Comparison of ENCODE assay signal across 8 mouse cellular contexts in the genomic region with DNA sequence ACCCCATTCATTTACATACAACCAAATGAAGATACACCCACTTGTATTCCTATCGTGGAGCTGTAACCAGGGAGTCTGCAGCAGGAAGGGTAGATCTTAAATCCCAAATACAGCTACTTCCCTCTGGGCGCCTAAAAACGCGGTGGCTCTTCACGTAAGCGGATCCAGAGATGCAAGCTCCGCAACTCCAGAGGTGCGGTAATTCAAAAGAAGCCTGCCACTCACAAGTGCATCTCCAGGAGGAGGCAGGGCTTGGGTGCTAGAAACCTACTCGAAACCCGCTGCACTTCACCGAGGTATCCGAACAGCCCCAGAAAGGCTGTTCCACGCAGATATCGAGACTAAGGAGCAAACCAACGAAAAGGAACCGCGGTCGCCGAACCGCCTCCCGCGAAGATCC. TPM values are rescaled to one million over a fixed set of nuclear protein-coding genes. Genes with fewer than 3 reads are reported as not detected.
DNase-seq lines count a peak whose midpoint lies in the region; ATAC-seq lines count a peak whose summit lies in the region.

No protein-coding gene starts in this region.

- H3K4me3 ChIP-seq in kidney, embryonic 16.5 days (ENCODE audit: low read length), result peak overlapping the region; percentile 77

- H3K4me1 ChIP-seq in kidney, embryonic 16.5 days (ENCODE audit: insufficient read depth, low read length), result 0 out of 2 replicates have a peak, but pooled peaks cover 3% of the 10 kb centered on the region

- H3K27me3 ChIP-seq in kidney, embryonic 16.5 days (ENCODE audit: insufficient read depth, low read length), result no peaks in the 10 kb centered on the region

- ATAC-seq in kidney, embryonic 16.5 days (ENCODE audit: low FRiP score, low TSS enrichment), result no peak; the same call in none of the 2 replicates
- ATAC-seq in common myeloid progenitor, adult 5-6 weeks (replicated peaks; ENCODE audit: low read depth, poor library complexity, severe bottlenecking), result peak; percentile 53
- ATAC-seq in inflammation-experienced regulatory T-cells, adult 6 months, result peak; percentile 42
- peak; percentile 28 for ATAC-seq in monocyte, adult 5-6 weeks (replicated peaks; ENCODE audit: insufficient number of reproducible peaks, low FRiP score, low TSS enrichment, poor library complexity, severe bottlenecking)

- peak overlapping the region; percentile 76 for H3K9ac ChIP-seq in kidney, embryonic 16.5 days (replicated peaks; ENCODE audit: low read length)

- H3K36me3 ChIP-seq in kidney, embryonic 16.5 days (ENCODE audit: insufficient read depth, low read length), result no peaks in the 10 kb centered on the region

- DNase-seq in kidney, adult 11 months, result no peak
- no peak for DNase-seq in natural killer cell, adult 2 months (ENCODE audit: low spot score in 2 of 2)
- no peak for DNase-seq in thymus, postnatal 36 days
- DNase-seq in cerebellum, postnatal 25 days, result no peak

- H3K9me3 ChIP-seq in kidney, embryonic 16.5 days (ENCODE audit: low read length), result no peaks in the 10 kb centered on the region

- H3K4me2 ChIP-seq in kidney, embryonic 16.5 days (replicated peaks; ENCODE audit: low read depth, low read length), result peak overlapping the region; percentile 83

- under 1% methylated on average over 22 of the region's 22 CpGs for WGBS in kidney, embryonic 16.5 days

- peak overlapping the region; percentile 65 for H3K27ac ChIP-seq in kidney, embryonic 16.5 days (ENCODE audit: low read length)

RNA-seq across cellular contexts. Expression of a gene that starts 0.3 kb away (rescaled TPM):
- 5.9 and 7.3 TPM in 2 replicates for polyA plus RNA-seq in kidney, embryonic 16.5 days (2015; fragmentation: Nextera tagmentation; extraction: Ambion mirVana)
- 0.63 and 1.7 TPM in 2 replicates for total RNA-seq in common myeloid progenitor, adult 5-6 weeks (2017)
- 1 to 10 TPM; 2.0 to 3.9 (median 2.6) TPM for polyA plus RNA-seq in inflammation-experienced regulatory T-cells, adult 6 months (2017; shearing (Covaris generic))
- total RNA-seq in monocyte, adult 5-6 weeks (2017), result 0.21 to 0.95 TPM (median 0.87 TPM) in 3 replicates

RNA-seq across cellular contexts. Expression of a gene that starts 36.0 kb away (rescaled TPM):
- polyA plus RNA-seq in kidney, embryonic 16.5 days (2015; fragmentation: Nextera tagmentation; extraction: Ambion mirVana), result 91.9 and 104 TPM in 2 replicates
- total RNA-seq in common myeloid progenitor, adult 5-6 weeks (2017), result 82.6 and 101 TPM in 2 replicates
- polyA plus RNA-seq in inflammation-experienced regulatory T-cells, adult 6 months (2017; shearing (Covaris generic)), result 10 to 100 TPM; 79.0 to 84.3 (median 82.6) TPM
- total RNA-seq in monocyte, adult 5-6 weeks (2017), result 72.0 to 160 TPM (median 85.6 TPM) in 3 replicates

RNA-seq across cellular contexts. Expression of a gene that starts 55.3 kb away (rescaled TPM):
- 52.4 and 55.2 TPM in 2 replicates for polyA plus RNA-seq in kidney, embryonic 16.5 days (2015; fragmentation: Nextera tagmentation; extraction: Ambion mirVana)
- total RNA-seq in common myeloid progenitor, adult 5-6 weeks (2017), result 68.0 and 73.7 TPM in 2 replicates
- 10 to 100 TPM; 31.2 to 38.3 (median 33.2) TPM for polyA plus RNA-seq in inflammation-experienced regulatory T-cells, adult 6 months (2017; shearing (Covaris generic))
- 35.7 to 50.1 TPM (median 38.8 TPM) in 3 replicates for total RNA-seq in monocyte, adult 5-6 weeks (2017)

RNA-seq across cellular contexts. Expression of a gene that starts 55.5 kb away (rescaled TPM):
- 0.24 and 0.30 TPM in 2 replicates for polyA plus RNA-seq in kidney, embryonic 16.5 days (2015; fragmentation: Nextera tagmentation; extraction: Ambion mirVana)
- total RNA-seq in common myeloid progenitor, adult 5-6 weeks (2017), result 1.8 and 2.7 TPM in 2 replicates
- polyA plus RNA-seq in inflammation-experienced regulatory T-cells, adult 6 months (2017; shearing (Covaris generic)), result under 1 TPM in 1 of 3 experiments, not detected in 2; 0.31 TPM
- not detected in 3 replicates for total RNA-seq in monocyte, adult 5-6 weeks (2017)
